Mouse (Mus musculus): Measurements from ENCODE around the gene Stxbp3. TPM values are rescaled to one million over a fixed set of nuclear protein-coding genes. Genes with fewer than 3 reads are reported as not detected.

Stxbp3 gene
- polyA plus RNA-seq, 1 experiment from 2014 or later, result 14.1 TPM

GRCm38 (mm10) chr3:108769547-108769946 lies 70.8 kb downstream of the Stxbp3 start:
- no peaks in the 10 kb centered on the region for H3K27me3 ChIP-seq (replicated peaks)
- no peak overlapping the region for H3K4me2 ChIP-seq
- no peak for ATAC-seq (replicated peaks)
- H3K9me3 ChIP-seq, result no peaks in the 10 kb centered on the region
- no peak overlapping the region for H3K27ac ChIP-seq
- WGBS, result 84% methylated on average over 6 of the region's 6 CpGs
- H3K36me3 ChIP-seq (replicated peaks), result no peaks in the 10 kb centered on the region
- H3K9ac ChIP-seq, result no peak overlapping the region
- no peaks in the 10 kb centered on the region for H3K4me1 ChIP-seq
- no peak overlapping the region for H3K4me3 ChIP-seq

GRCm38 (mm10) chr3:108767416-108767815 lies 72.9 kb downstream of the Stxbp3 start:
- Histone ChIP-seq H3K4me2 (no peak overlapping the region), H3K9me3 (no peaks in the 10 kb centered on the region), H3K27me3 (replicated peaks) (no peaks in the 10 kb centered on the region), H3K9ac (no peak overlapping the region), H3K4me3 (no peak overlapping the region), H3K36me3 (replicated peaks) (no peaks in the 10 kb centered on the region), H3K27ac (no peak overlapping the region), H3K4me1 (no peaks in the 10 kb centered on the region)
- WGBS, result 89% methylated on average over 10 of the region's 10 CpGs
- ATAC-seq (replicated peaks), result no peak

GRCm38 (mm10) chr3:108766943-108767342 lies 73.4 kb downstream of the Stxbp3 start:
- no peak for ATAC-seq (replicated peaks)
- H3K9me3 ChIP-seq, result no peaks in the 10 kb centered on the region
- no peaks in the 10 kb centered on the region for H3K4me1 ChIP-seq
- WGBS, result 82% methylated on average over 7 of the region's 7 CpGs
- no peak overlapping the region for H3K27ac ChIP-seq
- H3K27me3 ChIP-seq (replicated peaks), result no peaks in the 10 kb centered on the region
- H3K36me3 ChIP-seq (replicated peaks), result no peaks in the 10 kb centered on the region
- H3K4me2 ChIP-seq, result no peak overlapping the region
- no peak overlapping the region for H3K4me3 ChIP-seq
- no peak overlapping the region for H3K9ac ChIP-seq

- Histone ChIP-seq H3K4me1 (no peaks in the 10 kb centered on the region), H3K4me3 (no peak overlapping the region), H3K9ac (no peak overlapping the region), H3K4me2 (no peak overlapping the region), H3K9me3 (no peaks in the 10 kb centered on the region), H3K27me3 (replicated peaks) (no peaks in the 10 kb centered on the region), H3K27ac (no peak overlapping the region), H3K36me3 (replicated peaks) (no peaks in the 10 kb centered on the region)
- no peak for ATAC-seq (replicated peaks)
- 92% methylated on average over 7 of the region's 7 CpGs for WGBS
These were observed 74.8 kb downstream of the Stxbp3 start for GRCm38 (mm10) chr3:108765476-108765875.

GRCm38 (mm10) chr3:108764976-108765375 lies 75.3 kb downstream of the Stxbp3 start:
- Histone ChIP-seq H3K27ac (no peak overlapping the region), H3K4me2 (no peak overlapping the region), H3K4me3 (no peak overlapping the region), H3K36me3 (replicated peaks) (no peaks in the 10 kb centered on the region), H3K4me1 (no peaks in the 10 kb centered on the region), H3K9me3 (no peaks in the 10 kb centered on the region), H3K27me3 (replicated peaks) (no peaks in the 10 kb centered on the region), H3K9ac (no peak overlapping the region)
- WGBS, result 68% methylated on average over 7 of the region's 7 CpGs
- ATAC-seq (replicated peaks), result no peak

GRCm38 (mm10) chr3:108763691-108764090 lies 76.6 kb downstream of the Stxbp3 start:
- no peak for ATAC-seq (replicated peaks)
- WGBS, result 73% methylated on average over 2 of the region's 2 CpGs
- H3K27me3 ChIP-seq (replicated peaks), result no peaks in the 10 kb centered on the region
- no peaks in the 10 kb centered on the region for H3K9me3 ChIP-seq
- no peak overlapping the region for H3K9ac ChIP-seq
- no peaks in the 10 kb centered on the region for H3K36me3 ChIP-seq (replicated peaks)
- no peaks in the 10 kb centered on the region for H3K4me1 ChIP-seq
- H3K4me2 ChIP-seq, result no peak overlapping the region
- no peak overlapping the region for H3K4me3 ChIP-seq
- no peak overlapping the region for H3K27ac ChIP-seq

- no peaks in the 10 kb centered on the region for H3K4me1 ChIP-seq
- WGBS, result 89% methylated on average over 7 of the region's 7 CpGs
- H3K9ac ChIP-seq, result no peak overlapping the region
- no peak overlapping the region for H3K27ac ChIP-seq
- H3K4me3 ChIP-seq, result no peak overlapping the region
- H3K4me2 ChIP-seq, result no peak overlapping the region
- no peaks in the 10 kb centered on the region for H3K9me3 ChIP-seq
- no peaks in the 10 kb centered on the region for H3K27me3 ChIP-seq (replicated peaks)
- no peaks in the 10 kb centered on the region for H3K36me3 ChIP-seq (replicated peaks)
- no peak for ATAC-seq (replicated peaks)
These were observed 77.7 kb downstream of the Stxbp3 start for GRCm38 (mm10) chr3:108762597-108763111.

- Histone ChIP-seq H3K36me3 (replicated peaks) (no peaks in the 10 kb centered on the region), H3K4me1 (no peaks in the 10 kb centered on the region), H3K4me2 (no peak overlapping the region), H3K27me3 (replicated peaks) (no peaks in the 10 kb centered on the region), H3K9me3 (no peaks in the 10 kb centered on the region), H3K27ac (no peak overlapping the region), H3K4me3 (no peak overlapping the region), H3K9ac (no peak overlapping the region)
- WGBS, result 86% methylated on average over 11 of the region's 11 CpGs
- no peak for ATAC-seq (replicated peaks)
These were observed 80.5 kb downstream of the Stxbp3 start for GRCm38 (mm10) chr3:108759566-108760420.

GRCm38 (mm10) chr3:108757570-108757969 lies 82.8 kb downstream of the Stxbp3 start:
- Histone ChIP-seq H3K36me3 (replicated peaks) (no peaks in the 10 kb centered on the region), H3K9ac (no peak overlapping the region), H3K4me3 (no peak overlapping the region), H3K9me3 (no peaks in the 10 kb centered on the region), H3K4me2 (no peak overlapping the region), H3K27ac (no peak overlapping the region), H3K4me1 (no peaks in the 10 kb centered on the region), H3K27me3 (replicated peaks) (no peaks in the 10 kb centered on the region)
- 78% methylated on average over 9 of the region's 9 CpGs for WGBS
- ATAC-seq (replicated peaks), result no peak

GRCm38 (mm10) chr3:108756131-108756530 lies 84.2 kb downstream of the Stxbp3 start:
- no peak overlapping the region for H3K4me2 ChIP-seq
- 80% methylated on average over 1 of the region's 1 CpGs for WGBS
- no peak overlapping the region for H3K4me3 ChIP-seq

GRCm38 (mm10) chr3:108755542-108755941 lies 84.8 kb downstream of the Stxbp3 start:
- H3K4me3 ChIP-seq, result no peak overlapping the region
- H3K36me3 ChIP-seq (replicated peaks), result no peaks in the 10 kb centered on the region
- H3K9ac ChIP-seq, result no peak overlapping the region
- H3K9me3 ChIP-seq, result no peaks in the 10 kb centered on the region
- no peaks in the 10 kb centered on the region for H3K27me3 ChIP-seq (replicated peaks)
- no peaks in the 10 kb centered on the region for H3K4me1 ChIP-seq
- H3K27ac ChIP-seq, result no peak overlapping the region
- H3K4me2 ChIP-seq, result no peak overlapping the region
- 84% methylated on average over 2 of the region's 2 CpGs for WGBS
- no peak for ATAC-seq (replicated peaks)

More at GRCm38 (mm10) chr3:108756131-108756530, 84.2 kb downstream of the Stxbp3 start:
- Histone ChIP-seq H3K36me3 (replicated peaks) (no peaks in the 10 kb centered on the region), H3K27me3 (replicated peaks) (no peaks in the 10 kb centered on the region), H3K9ac (no peak overlapping the region), H3K9me3 (no peaks in the 10 kb centered on the region), H3K27ac (no peak overlapping the region), H3K4me1 (no peaks in the 10 kb centered on the region)
- ATAC-seq (replicated peaks), result no peak

GRCm38 (mm10) chr3:108754541-108754940 lies 85.8 kb downstream of the Stxbp3 start:
- Histone ChIP-seq H3K36me3 (replicated peaks) (no peaks in the 10 kb centered on the region), H3K4me1 (no peaks in the 10 kb centered on the region), H3K27me3 (replicated peaks) (no peaks in the 10 kb centered on the region), H3K4me3 (no peak overlapping the region), H3K27ac (no peak overlapping the region), H3K9ac (no peak overlapping the region), H3K9me3 (no peaks in the 10 kb centered on the region), H3K4me2 (no peak overlapping the region)
- ATAC-seq (replicated peaks), result no peak
- WGBS, result 79% methylated on average over 1 of the region's 1 CpGs

- no peak overlapping the region for H3K4me3 ChIP-seq
- no peak for ATAC-seq (replicated peaks)
These were observed 88.6 kb downstream of the Stxbp3 start for GRCm38 (mm10) chr3:108751691-108752090.

More at GRCm38 (mm10) chr3:108751691-108752090, 88.6 kb downstream of the Stxbp3 start:
- Histone ChIP-seq H3K27me3 (replicated peaks) (no peaks in the 10 kb centered on the region), H3K4me2 (no peak overlapping the region), H3K9me3 (no peaks in the 10 kb centered on the region), H3K4me1 (no peaks in the 10 kb centered on the region), H3K36me3 (replicated peaks) (no peaks in the 10 kb centered on the region), H3K27ac (no peak overlapping the region), H3K9ac (no peak overlapping the region)
- WGBS, result 83% methylated on average over 6 of the region's 6 CpGs
